Mouse (Mus musculus) cerebellum, postnatal 4 days (tissue): ENCODE results near the gene Btrc.
"Not testable (repeated sequence)": the region's sequence is repeated elsewhere in the genome, so short reads cannot be mapped to it uniquely, and the experiment has no call there.

Experiments used
- DNase-seq, 2 experiments: peaks; one replicate each; pipeline ENCODE4 v3.0.0; 2022; ENCODE audit warnings: low spot score in 2 of 2, mixed read lengths in 1 of 2

Gene Btrc

DNA sequence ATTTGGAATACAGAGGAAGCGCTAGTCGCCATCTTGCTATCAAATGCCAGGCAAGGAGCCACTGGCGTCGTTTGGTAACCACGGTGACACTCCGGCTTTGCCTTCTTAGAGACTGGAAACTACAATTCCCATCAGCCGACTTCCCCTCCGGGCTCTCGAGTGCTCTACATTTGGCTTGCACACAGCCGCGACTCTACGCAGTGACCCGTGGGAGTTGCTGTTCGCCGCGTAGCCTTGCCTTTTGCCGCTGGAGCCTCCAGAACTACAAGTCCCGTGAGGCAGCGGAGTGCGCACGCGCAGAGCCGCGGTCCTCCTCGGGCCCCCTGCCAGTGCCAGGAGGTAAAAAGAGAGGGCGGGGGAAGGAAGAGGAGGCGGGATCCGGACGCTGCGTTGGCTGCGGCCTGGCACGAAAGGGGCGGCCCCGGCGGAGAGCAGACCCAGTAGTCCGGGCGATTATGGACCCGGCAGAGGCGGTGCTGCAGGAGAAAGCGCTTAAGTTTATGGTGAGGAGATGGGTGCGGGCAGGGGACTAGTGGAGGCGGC is at the start of gene Btrc:
Gene Btrc (plus strand): TSS at position 351 of the 543 bp plus-strand sequence.
- peak; percentile 100 for DNase-seq

DNA sequence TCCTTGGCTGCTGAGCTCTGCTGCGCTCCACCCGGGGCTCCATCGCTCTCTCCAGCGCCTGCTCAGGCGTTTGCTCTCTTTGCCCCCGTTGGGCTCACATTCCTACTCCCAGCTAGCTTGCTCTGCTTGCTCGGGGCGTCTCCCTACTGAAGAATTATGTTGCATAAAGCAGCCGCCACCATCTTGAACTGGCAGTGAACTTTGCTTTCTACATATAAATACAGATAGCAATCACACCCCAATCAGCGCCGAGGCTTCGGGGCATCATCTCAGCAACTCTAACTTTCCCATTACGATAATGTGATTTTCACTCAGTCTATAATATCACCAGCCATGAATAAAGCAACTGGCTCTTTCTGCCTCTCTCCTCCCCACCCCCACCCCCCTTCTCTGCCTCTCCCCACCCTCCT is 46.1 kb upstream of the Btrc start:
- no peak for DNase-seq

DNA sequence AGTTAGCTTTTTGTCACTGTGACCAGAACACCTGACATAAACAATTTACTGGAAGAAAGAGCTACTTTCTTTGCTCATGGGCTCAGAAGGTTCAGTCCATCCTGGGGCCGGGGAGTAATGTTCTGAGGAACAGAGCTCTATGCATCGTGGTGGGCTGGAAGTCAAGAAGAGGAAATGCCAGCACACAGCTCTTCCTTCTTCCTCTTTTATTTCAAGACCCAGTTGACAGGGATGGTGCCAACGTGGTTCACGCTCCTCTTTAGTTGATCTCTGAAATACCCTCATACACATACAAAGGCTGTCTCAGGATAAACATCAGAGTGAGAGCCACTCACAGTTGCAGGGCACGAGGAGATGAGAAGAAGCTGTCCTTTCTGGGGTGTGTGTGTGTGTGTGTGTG is 42.5 kb upstream of the Btrc start:
- DNase-seq, result no peak

DNA sequence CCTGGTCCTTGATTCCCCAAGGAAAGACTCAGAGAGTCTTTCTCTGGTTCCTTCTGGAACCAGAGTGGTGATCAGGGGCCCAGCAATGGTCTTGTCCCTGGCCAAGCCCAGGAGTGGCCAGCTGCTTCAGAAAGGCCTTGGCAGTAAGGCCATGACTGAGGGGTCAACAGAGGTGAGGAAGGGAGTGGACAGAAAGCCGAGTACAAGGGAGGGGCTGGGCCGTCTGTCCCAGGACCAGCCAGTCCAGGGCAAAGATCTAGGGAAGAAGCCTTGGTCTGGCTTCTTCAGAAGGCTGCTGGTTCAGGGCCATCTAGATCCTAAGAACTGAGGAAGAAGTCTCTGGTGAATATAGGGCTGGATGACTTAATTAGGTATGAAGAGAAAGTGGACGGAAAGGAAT is 34.5 kb upstream of the Btrc start:
- no peak for DNase-seq

DNA sequence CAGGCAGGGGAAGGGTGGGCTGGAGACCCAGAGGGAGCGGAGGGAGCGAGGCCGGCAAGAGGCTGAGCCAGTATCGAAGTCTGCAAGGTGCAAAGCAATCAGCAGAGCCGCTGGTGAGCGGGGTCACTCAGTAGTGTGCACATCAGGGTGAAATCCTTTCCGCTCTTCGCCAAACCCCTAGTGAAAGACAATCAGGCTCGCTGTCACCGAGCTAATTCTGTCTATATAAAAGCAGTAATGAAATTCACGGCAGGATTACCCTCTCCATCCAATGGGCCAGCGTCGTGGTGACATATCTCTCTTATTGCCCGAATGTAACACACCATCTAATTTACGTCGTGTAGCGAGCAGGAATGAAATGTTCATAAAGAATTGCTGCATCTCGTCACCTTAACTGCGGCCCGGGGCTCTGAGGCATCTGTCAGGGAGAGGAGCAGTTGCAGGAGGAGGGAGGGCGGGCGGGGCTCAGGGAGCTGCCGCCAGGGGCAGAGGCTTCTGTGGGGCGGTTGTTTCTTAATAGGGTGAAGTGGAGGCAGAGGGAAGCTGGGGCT is 33.7 kb upstream of the Btrc start:
- DNase-seq, result no peak

DNA sequence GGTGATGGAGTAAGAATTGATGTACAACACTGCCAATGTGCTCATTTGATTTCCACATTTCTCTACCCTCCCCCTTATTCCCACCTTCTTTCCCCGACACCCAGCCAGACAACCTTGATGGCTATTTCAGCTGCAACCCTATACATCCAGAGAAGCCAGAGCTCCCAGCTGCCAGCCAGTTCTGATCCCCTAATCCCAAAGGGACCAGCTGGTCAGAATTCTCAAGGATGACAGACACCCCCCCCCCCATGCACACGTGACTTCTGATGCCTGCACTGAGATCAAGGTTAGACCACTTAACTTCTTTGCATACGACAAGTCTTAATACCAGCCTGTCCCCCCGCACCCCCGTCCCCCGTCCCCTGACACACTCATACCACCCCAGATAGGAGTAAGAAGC is 26.8 kb upstream of the Btrc start:
- DNase-seq, result no peak

DNA sequence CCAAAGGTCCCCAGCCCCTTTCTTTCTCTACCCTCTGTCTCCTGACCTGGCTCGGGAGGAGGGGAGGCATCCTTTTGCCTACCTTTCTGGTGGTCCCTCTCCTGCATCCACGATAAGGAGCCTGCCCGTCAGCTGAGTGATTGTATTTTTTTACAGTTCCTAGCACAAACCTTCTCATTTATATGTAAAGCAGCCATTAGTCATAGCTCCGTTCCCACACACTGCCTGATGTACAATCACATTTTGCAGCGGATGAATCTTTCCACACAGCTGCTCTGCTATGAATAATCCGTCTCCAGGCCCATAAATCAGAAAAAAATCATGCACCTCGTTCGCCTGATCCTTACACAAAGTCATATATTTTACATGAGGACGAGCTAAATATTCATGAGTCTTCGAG is 25.4 kb upstream of the Btrc start:
- no peak for DNase-seq

DNA sequence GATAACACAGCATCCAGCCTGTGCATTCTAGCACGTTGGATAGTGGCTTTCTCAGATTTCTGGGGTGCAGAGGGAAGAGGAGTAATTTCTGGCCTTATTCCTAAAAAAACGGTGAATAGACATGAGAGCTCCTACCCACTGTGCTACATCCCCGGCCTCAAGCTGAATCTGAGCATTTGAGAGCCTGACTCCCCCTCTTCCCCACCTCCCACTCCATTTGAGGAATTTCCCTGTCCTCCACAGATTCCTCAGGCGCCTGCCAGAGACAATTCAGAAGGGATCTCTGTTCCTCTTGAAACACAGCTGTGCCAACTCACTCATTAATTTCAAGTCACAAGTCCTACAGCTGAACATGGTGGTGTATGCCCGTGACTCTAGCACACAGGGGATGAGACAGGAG is 19.6 kb upstream of the Btrc start:
- no peak for DNase-seq

DNA sequence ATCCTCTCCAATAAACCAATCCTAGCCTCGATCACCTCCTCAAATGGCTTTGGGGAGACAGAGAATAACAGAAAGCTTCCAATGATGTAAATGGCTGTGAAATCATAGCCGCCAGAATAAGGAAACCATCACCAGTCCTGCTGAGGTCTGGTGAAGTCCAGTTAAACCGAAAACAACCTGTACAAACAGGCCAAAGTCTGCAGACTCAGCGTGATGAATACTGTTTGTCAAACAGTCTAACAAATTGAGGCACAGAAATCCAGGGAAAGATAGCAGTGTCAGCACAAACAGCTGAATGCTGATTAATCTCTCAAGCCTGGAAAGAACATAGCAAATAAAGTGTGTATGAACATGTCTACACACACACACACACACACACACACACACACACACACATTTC is 15.3 kb upstream of the Btrc start:
- DNase-seq, result no peak

DNA sequence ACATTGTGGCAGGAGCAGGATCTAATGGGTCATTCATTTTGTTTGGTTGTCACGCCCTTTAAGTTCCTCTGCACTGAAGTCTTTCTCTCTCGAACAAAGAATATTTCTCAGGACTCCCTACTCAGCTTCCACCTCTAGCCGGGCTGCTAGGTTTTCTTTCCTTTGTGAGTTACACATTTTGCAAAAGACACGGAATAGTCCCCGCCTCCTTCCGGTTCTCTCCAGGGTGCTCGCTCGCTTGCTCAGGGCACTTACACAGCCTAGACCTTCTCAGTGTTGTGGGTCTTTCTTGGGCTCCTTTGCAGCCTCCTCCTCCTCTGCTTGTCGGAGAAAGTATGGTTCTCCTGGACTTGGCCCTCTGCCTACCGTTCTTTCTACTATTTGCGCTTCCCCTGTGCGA is 13.1 kb upstream of the Btrc start:
- no peak for DNase-seq

DNA sequence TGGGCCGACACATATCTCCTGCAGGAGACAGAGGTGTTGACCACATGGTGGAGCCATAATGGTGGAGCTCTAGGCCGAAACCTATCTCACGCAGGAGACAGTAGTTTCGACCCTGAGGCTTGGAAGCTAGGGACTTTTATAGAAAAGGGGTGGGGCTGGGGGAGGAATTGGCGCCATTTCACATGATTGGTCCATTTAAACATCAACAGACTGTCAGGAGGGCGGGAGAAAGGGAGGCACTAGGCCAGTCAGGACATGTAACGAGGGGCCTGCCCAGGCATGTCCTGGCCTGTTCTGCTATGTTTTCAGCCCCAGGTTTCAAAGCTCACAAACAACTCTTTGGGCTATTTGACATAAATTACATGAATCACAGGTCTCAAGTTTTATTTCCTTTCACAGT is 10.8 kb upstream of the Btrc start:
- not testable (repeated sequence) for DNase-seq

DNA sequence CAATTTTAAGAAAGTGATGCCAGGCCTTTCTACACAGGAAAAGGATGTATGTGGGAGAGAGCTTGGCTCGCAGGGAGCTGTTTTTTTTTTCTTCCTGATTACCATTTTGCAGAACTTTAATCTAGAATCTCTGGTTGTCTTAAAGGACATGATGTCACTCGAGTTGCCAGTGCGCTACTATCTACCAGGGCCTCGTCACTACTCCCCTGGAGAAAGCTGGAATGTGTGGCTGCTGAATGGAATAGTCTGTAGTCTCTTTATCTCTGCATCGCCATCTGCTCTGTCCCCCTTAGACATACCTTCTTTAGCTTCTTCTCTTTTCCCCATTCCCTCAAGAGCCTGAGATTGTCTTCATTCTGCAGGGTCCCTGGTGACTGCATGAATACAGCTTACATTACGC is 7.9 kb upstream of the Btrc start:
- no peak for DNase-seq

DNA sequence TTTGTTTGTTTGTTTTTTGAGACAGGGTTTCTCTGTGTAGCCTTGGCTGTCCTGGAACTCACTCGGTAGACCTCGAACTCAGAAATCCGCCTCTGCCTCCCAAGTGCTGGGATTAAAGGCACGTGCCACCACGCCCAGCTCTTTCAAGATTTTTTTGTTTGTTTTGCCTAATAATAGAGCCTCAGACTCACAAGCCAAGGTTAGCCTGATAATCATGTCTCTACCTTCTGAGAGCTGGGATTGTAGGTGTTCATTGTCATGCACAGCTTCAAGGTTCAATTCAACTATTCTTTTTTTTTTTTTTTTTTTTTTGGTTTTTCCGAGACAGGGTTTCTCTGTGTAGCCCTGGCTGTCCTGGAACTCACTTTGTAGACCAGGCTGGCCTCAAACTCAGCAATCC is 6.7 kb upstream of the Btrc start:
- DNase-seq, result not testable (repeated sequence)

DNA sequence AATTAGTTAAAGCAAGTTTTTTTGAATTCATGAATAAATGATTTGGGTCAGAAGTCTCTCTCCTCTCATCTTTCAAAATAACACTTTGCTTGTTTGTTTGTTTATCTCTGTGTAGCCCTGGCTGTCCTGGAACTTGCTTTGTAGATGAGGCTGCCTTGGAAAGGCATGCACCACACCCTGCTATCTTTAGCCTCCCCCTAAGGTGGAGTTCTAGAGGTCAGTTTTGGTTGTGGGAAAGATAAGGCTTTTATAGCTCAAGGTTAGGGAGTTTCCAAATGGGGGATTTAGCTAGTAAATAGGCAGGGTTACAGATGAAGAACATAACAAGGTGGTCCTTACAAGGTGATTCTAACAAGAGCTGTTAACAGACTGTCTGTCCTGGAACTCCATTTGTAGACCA is 3.0 kb upstream of the Btrc start:
- DNase-seq, result no peak

DNA sequence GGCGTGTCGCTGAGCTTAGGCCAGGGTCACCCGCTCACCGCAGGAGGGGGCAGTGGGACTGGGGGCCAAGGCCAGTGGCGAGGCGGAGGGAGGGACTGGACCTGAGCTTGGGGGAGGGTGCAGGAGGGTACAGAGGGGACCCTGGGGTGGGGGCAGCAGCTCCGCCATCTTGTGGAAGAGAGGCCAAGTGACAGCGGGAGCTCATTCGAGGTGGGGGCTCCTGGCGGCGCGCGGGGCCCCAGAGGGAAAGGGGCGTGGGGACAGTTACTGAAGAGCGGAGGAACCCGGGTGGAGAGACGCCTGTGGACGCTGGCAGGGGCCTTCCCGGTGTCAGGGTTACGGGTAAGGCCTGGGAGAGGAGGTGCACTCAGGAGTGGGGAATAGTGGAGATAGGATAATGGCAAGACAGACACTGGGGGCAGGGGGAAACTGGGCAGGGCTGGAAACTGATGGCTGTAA is 428 bp downstream of the Btrc start:
- DNase-seq, result no peak

DNA sequence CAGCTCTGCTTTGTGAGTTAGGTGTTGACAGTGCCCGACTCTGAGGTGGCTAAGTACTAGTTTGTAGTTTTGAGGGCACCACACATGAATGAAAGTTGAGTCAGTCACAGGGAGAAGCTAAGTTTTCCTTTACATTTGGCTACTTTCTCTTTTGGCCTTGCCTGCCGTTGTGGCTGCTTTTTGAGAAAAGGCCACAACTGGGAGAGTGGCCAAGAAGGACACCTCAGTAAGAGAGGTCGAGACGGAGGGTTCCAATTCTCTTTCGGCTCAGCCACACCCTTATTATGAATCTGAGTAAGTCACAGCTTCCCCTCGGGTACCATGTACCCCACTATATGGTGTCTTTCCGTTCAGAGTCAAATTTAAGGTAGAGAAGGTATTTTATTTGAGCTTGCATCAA is 3.1 kb downstream of the Btrc start:
- no peak for DNase-seq

DNA sequence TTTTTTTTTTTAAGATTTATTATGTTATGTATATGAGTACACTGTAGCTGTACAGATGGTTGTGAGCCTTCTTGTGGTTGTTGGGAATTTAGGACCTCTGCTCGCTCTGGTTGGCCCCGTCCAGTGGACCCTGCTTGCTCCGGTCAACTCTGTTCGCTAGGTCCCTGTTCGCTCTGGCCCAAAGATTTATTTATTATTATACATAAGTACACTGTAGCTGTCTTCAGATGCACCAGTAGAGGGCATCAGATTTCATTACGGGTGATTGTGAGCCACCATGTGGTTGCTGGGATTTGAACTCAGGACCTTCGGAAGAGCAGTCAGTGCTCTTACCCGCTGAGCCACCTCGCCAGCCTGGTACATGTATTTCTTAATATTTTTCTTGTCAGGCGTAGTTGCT is 21.3 kb downstream of the Btrc start:
- not testable (repeated sequence) for DNase-seq

DNA sequence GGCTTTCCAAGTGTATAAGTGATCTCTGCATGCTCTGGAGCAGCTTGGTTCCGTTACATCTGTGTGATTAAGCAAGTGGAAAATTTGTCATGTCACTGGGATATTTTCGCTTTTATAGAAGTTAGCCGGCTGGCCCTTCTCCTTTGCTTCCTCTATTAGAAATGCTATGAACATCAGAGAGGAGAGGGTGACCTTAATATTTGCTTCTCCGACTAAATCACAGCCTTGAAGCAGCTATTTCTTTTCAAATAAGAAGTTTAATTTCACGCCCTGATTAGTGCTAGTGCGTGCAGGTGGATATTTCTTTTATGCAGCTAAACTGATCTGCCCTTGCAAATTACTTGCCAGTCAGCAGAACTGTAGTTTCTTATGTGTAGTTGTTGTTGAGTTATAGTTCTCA is 25.0 kb downstream of the Btrc start:
- DNase-seq, result no peak

DNA sequence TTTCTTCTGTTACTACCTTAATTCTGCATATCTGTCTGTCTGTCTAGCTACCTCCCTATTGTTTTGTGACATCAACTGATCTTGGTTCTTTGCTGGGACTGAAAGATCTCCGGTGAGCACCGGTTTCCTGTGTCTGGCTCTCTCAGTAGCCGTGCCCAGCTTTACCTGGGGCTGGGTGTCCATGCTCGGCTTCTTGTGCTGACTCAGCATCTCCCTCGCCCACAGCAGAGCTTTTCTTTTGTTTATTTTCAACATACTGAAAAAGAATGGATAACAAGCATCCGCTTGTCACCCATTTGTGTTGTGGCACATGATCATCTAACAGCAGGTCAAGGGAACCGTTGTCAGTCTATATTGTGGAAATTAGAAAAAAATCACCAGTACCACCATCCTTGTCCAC is 30.5 kb downstream of the Btrc start:
- no peak for DNase-seq

DNA sequence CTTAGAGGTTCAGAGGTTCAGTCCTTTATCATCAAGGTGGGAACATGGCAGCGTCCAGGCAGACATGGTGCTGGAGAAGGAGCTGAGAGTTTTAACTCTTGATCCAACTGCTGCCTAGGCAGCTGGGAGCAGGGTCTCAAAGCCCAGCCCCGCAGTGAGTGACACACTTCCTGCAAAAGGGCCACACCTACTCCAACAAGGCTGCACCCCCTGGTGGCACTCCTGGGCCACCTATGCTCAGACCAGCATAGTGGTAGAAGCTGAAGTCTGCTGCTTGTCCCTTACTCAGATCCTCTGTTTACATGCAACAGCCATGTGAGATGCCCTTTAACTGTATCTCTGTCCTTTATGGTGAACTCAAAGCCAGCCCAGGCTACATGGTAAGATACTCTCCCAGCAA is 47.5 kb downstream of the Btrc start:
- DNase-seq, result no peak

DNA sequence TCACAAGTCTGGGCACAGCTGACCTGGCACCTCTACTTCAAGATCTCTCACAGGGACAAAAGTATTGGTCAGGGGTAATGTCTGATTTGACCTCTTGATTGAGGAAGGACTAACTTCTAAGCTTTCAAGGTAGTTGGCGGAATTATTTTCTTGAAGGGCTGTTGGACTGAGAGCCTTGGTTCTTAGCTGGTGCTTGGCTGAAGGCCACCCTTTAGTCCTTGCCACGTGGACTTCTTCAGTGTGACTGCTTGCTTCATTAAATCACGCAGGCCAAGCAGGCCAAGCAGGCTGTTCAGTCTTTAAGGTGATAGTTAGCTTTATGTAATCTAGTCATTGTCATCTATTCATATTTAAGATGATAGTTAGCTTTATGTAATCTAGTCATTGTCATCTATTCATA is 49.2 kb downstream of the Btrc start:
- no peak for DNase-seq

DNA sequence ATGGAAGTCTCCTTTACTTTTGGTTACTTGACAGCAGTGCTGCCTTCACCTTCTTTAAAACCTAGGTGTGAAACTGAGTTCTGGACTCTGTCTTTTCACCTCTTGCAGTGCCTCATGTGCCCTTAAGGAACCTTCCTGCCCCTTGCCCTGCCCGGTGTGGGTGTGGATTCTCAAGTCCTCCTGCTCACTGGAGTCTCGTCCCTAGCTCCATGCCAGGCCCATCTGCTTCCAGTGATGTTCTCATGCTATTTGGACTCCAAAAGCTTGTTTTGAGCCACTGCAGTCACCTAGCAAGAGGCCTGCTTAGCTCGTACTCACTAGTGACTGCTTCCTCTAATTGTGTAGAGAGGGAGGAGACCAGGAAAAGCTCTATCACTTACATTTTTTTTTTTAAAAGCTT is 50.4 kb downstream of the Btrc start:
- no peak for DNase-seq

DNA sequence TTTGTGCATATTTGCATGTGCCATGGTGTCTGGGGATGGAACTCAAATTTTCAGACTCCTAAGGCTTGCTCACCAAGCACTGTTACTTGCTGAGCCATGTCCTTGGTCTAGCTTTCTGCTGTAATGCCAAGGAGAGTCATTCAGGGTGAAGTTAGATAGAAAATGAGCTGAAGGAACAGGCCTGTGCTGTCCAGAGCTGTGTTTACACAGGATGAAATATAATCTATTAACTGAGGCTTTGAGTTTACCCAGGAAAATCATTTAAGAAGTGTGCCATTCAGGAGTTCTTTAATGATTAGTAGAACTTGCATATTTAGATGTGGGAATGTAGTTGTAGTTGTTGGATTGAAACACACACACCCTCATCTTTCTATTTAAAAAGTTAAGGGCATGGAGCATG is 54.1 kb downstream of the Btrc start:
- no peak for DNase-seq

DNA sequence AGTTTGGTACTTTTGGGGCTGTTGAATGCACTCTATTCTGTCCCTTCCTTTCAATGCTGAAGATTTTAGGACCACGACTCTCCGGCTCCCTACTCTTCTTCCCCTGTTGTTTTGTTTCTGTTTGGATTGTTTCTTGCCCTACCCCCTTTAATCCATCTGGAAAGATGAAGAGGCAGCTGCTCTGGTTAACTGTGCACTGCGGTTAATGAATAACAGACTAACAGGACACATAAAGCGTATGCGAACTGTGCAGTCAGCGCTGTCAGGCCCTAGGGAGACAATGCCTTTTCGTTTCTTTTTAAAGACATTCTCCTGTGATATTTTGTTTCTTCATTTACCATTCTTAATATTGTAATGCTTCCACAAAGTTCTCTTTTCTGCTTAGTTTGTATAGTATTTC is 58.7 kb downstream of the Btrc start:
- DNase-seq, result no peak
